Mouse (Mus musculus) cerebellum, postnatal 14 days (tissue): ENCODE results near the gene Csrp2.
A peak's percentile ranks its signal among the peaks of the same experiment; 100 is the strongest.

ENCODE experiments used
- DNase-seq, 2 experiments: peaks; one replicate each; pipeline ENCODE4 v3.0.0; 2021; ENCODE audit warnings: mixed read lengths in 2 of 2

The Csrp2 gene

GRCm38 (mm10) chr10:110919531-110920343 lies at the start of gene Csrp2:
Csrp2 (plus strand) TSS chr10:110919789.
- peak; percentile 80 to 81 for DNase-seq

- DNase-seq = no peak
Observed at GRCm38 (mm10) chr10:110874853-110875252, 44.7 kb upstream of the Csrp2 start.

GRCm38 (mm10) chr10:110876956-110877355 lies 42.6 kb upstream of the Csrp2 start:
- no peak for DNase-seq

- no peak for DNase-seq
Observed at GRCm38 (mm10) chr10:110877851-110878250, 41.7 kb upstream of the Csrp2 start.

GRCm38 (mm10) chr10:110878641-110879040 lies 40.9 kb upstream of the Csrp2 start:
- no peak for DNase-seq

- no peak for DNase-seq
Observed at GRCm38 (mm10) chr10:110879426-110880066, 40.0 kb upstream of the Csrp2 start.

- no peak for DNase-seq
Observed at GRCm38 (mm10) chr10:110881346-110881745, 38.2 kb upstream of the Csrp2 start.

GRCm38 (mm10) chr10:110882701-110883100 lies 36.9 kb upstream of the Csrp2 start:
- peak; percentile 10 to 22 for DNase-seq

GRCm38 (mm10) chr10:110890656-110891272 lies 28.8 kb upstream of the Csrp2 start:
- no peak for DNase-seq

GRCm38 (mm10) chr10:110899744-110900501 lies 19.7 kb upstream of the Csrp2 start:
- DNase-seq = no peak

- no peak for DNase-seq
Observed at GRCm38 (mm10) chr10:110903862-110904261, 15.7 kb upstream of the Csrp2 start.

- DNase-seq = no peak
Observed at GRCm38 (mm10) chr10:110916666-110917344, 2.8 kb upstream of the Csrp2 start.

- no peak for DNase-seq
Observed at GRCm38 (mm10) chr10:110917521-110917920, 2.1 kb upstream of the Csrp2 start.

- peak in 1 of 2 experiments; percentile 15 for DNase-seq
Observed at GRCm38 (mm10) chr10:110918414-110919391, 886 bp upstream of the Csrp2 start.

- DNase-seq = no peak
Observed at GRCm38 (mm10) chr10:110920368-110920950, 870 bp downstream of the Csrp2 start.

- DNase-seq = no peak
Observed at GRCm38 (mm10) chr10:110921890-110922289, 2.3 kb downstream of the Csrp2 start.

- DNase-seq = no peak
Observed at GRCm38 (mm10) chr10:110922612-110923011, 3.0 kb downstream of the Csrp2 start.

- peak; percentile 76 to 77 for DNase-seq
Observed at GRCm38 (mm10) chr10:110927491-110927890, 7.9 kb downstream of the Csrp2 start.

- peak; percentile 36 to 44 for DNase-seq
Observed at GRCm38 (mm10) chr10:110929756-110930155, 10.2 kb downstream of the Csrp2 start.

GRCm38 (mm10) chr10:110931161-110931912 lies 11.7 kb downstream of the Csrp2 start:
- DNase-seq = peak; percentile 37 to 43
